Mouse (Mus musculus) midbrain, embryonic 11.5 days (tissue): ENCODE measurements around the gene Nepro. TPM values are rescaled to one million over a fixed set of nuclear protein-coding genes. Genes with fewer than 3 reads are reported as not detected.

Source experiments
- ATAC-seq: fragments of 200-750 bp; cut with Nextera tagmentation; 2 replicates; pipeline ENCODE4 v1.8.0; 2017; ENCODE audit warnings: moderate TSS enrichment, moderate library complexity; ENCODE audit not compliant: low FRiP score
- DNase-seq: peaks from one replicate; pipeline ENCODE4 v3.0.0; 2015; ENCODE audit warnings: low spot score; ENCODE audit errors: missing footprints
- H3K27ac ChIP-seq: fragments of 300-500 bp; sonication (generic); 2 replicates; pipeline ENCODE4 v1.5.1; 2014; ENCODE audit warnings: low read depth, low read length
- H3K27me3 ChIP-seq: fragments of 300-500 bp; sonication (generic); 2 replicates; pipeline ENCODE4 v1.6.1; 2014; ENCODE audit warnings: mild to moderate bottlenecking, low read length, moderate library complexity, mixed read lengths; ENCODE audit not compliant: control insufficient read depth, insufficient read depth
- H3K36me3 ChIP-seq: fragments of 300-500 bp; sonication (generic); 2 replicates; pipeline ENCODE4 v1.6.1; 2014; ENCODE audit warnings: mild to moderate bottlenecking, low read length, moderate library complexity, mixed read lengths; ENCODE audit not compliant: control insufficient read depth, insufficient read depth
- H3K4me1 ChIP-seq: fragments of 300-500 bp; sonication (generic); 2 replicates; pipeline ENCODE4 v1.6.1; 2014; ENCODE audit warnings: low read length; ENCODE audit not compliant: control insufficient read depth, insufficient read depth
- H3K4me2 ChIP-seq: fragments of 300-500 bp; sonication (generic); 2 replicates; pipeline ENCODE4 v1.6.1; 2014; ENCODE audit warnings: mild to moderate bottlenecking, moderate library complexity
- H3K4me3 ChIP-seq: fragments of 300-500 bp; sonication (generic); 2 replicates; pipeline ENCODE4 v1.5.1; 2014; ENCODE audit warnings: low read depth, low read length
- H3K9ac ChIP-seq: fragments of 300-500 bp; sonication (generic); 2 replicates; pipeline ENCODE4 v1.6.1; 2014; ENCODE audit warnings: low read length
- H3K9me3 ChIP-seq: fragments of 300-500 bp; sonication (generic); 2 replicates; pipeline ENCODE4 v1.6.1; 2016; ENCODE audit warnings: low read length; ENCODE audit not compliant: control insufficient read depth
- WGBS: fragments of 180-500 bp; shearing (Covaris S2); extraction: QIAGEN DNeasy Blood & Tissue Kit; methylation state at CpG from one replicate; pipeline ENCODE4 v1.1.7; 2014; 5-methylcytosine and 5-hydroxymethylcytosine counted together
- polyA plus RNA-seq: library from polyadenylated mRNA; unstranded; fragments of >200 nt; fragmentation: Nextera tagmentation; extraction: Ambion mirVana; gene quantifications from 2 replicates; pipeline ENCODE4 v1.2.1, GENCODE M21; 2014

The Nepro gene
- polyA plus RNA-seq, 1 experiment from 2014 or later, result 10.5 TPM

- H3K4me3 ChIP-seq, result no peak overlapping the region
- H3K36me3 ChIP-seq, result no peaks in the 10 kb centered on the region
- H3K4me1 ChIP-seq, result no peaks in the 10 kb centered on the region
- H3K27me3 ChIP-seq, result no peaks in the 10 kb centered on the region
- DNase-seq, result peak; percentile 89
- WGBS, result 54% methylated on average over 2 of the region's 2 CpGs
- H3K9ac ChIP-seq, result no peak overlapping the region
- no peak overlapping the region for H3K4me2 ChIP-seq
- H3K27ac ChIP-seq, result no peak overlapping the region
- H3K9me3 ChIP-seq, result no peaks in the 10 kb centered on the region
- no peak for ATAC-seq
These were observed 43.9 kb downstream of the Nepro start for GRCm38 (mm10) chr16:44767967-44768366.

- Histone ChIP-seq H3K27ac (no peak overlapping the region), H3K9ac (no peak overlapping the region), H3K36me3 (no peaks in the 10 kb centered on the region), H3K4me1 (no peaks in the 10 kb centered on the region), H3K9me3 (no peaks in the 10 kb centered on the region), H3K4me3 (no peak overlapping the region), H3K4me2 (no peak overlapping the region), H3K27me3 (no peaks in the 10 kb centered on the region)
- 76% methylated on average over 6 of the region's 6 CpGs for WGBS
- ATAC-seq (no peak), DNase-seq (no peak)
These were observed 48.5 kb downstream of the Nepro start for GRCm38 (mm10) chr16:44772577-44772976.

GRCm38 (mm10) chr16:44773673-44774072 is 49.6 kb downstream of the Nepro start:
- DNase-seq (no peak), ATAC-seq (no peak)
- Histone ChIP-seq H3K9ac (no peak overlapping the region), H3K27ac (no peak overlapping the region), H3K4me2 (no peak overlapping the region), H3K9me3 (no peaks in the 10 kb centered on the region), H3K4me1 (no peaks in the 10 kb centered on the region), H3K27me3 (no peaks in the 10 kb centered on the region), H3K4me3 (no peak overlapping the region), H3K36me3 (no peaks in the 10 kb centered on the region)
- 91% methylated on average over 3 of the region's 3 CpGs for whole genome bisulfite sequencing

GRCm38 (mm10) chr16:44774201-44774600 is 50.1 kb downstream of the Nepro start:
- DNase-seq (no peak), ATAC-seq (no peak)
- Histone ChIP-seq H3K4me2 (no peak overlapping the region), H3K9me3 (no peaks in the 10 kb centered on the region), H3K9ac (no peak overlapping the region), H3K27me3 (no peaks in the 10 kb centered on the region), H3K27ac (no peak overlapping the region), H3K4me1 (no peaks in the 10 kb centered on the region), H3K4me3 (no peak overlapping the region), H3K36me3 (no peaks in the 10 kb centered on the region)
- WGBS, result 92% methylated on average over 6 of the region's 6 CpGs

GRCm38 (mm10) chr16:44778538-44779147 is 54.5 kb downstream of the Nepro start:
- Histone ChIP-seq H3K4me1 (no peaks in the 10 kb centered on the region), H3K36me3 (no peaks in the 10 kb centered on the region), H3K4me3 (no peak overlapping the region), H3K4me2 (no peak overlapping the region), H3K27me3 (no peaks in the 10 kb centered on the region), H3K9me3 (no peaks in the 10 kb centered on the region), H3K27ac (no peak overlapping the region), H3K9ac (no peak overlapping the region)
- DNase-seq (no peak), ATAC-seq (no peak)
- WGBS, result 87% methylated on average over 17 of the region's 17 CpGs

- DNase-seq (no peak), ATAC-seq (no peak)
- Histone ChIP-seq H3K4me2 (no peak overlapping the region), H3K36me3 (no peaks in the 10 kb centered on the region), H3K27ac (no peak overlapping the region), H3K4me3 (no peak overlapping the region), H3K27me3 (no peaks in the 10 kb centered on the region), H3K9ac (no peak overlapping the region), H3K4me1 (no peaks in the 10 kb centered on the region), H3K9me3 (no peaks in the 10 kb centered on the region)
- 89% methylated on average over 5 of the region's 5 CpGs for WGBS
These were observed 55.4 kb downstream of the Nepro start for GRCm38 (mm10) chr16:44779494-44779893.

GRCm38 (mm10) chr16:44780751-44781150 is 56.6 kb downstream of the Nepro start:
- 66% methylated on average over 4 of the region's 4 CpGs for WGBS
- ATAC-seq, result no peak
- Histone ChIP-seq H3K27ac (no peak overlapping the region), H3K9ac (no peak overlapping the region), H3K27me3 (no peaks in the 10 kb centered on the region), H3K9me3 (no peaks in the 10 kb centered on the region), H3K4me3 (no peak overlapping the region), H3K36me3 (no peaks in the 10 kb centered on the region), H3K4me1 (no peaks in the 10 kb centered on the region), H3K4me2 (no peak overlapping the region)
- no peak for DNase-seq

Other genes starting within 250 kb of the Nepro start
- 37.8 and 44.7 TPM in 2 replicates for gene Boc, start 165.4 kb upstream of the Nepro start, polyA plus RNA-seq
- 37.8 and 39.8 TPM in 2 replicates for gene Gtpbp8, start 22.1 kb downstream of the Nepro start, polyA plus RNA-seq
- 1.2 and 1.4 TPM in 2 replicates for gene Cd200r1, start 41.4 kb downstream of the Nepro start, polyA plus RNA-seq
- 0.07 and 0.10 TPM in 2 replicates for gene Cd200r4, start 87.4 kb downstream of the Nepro start, polyA plus RNA-seq
- gene Cd200r2, start 142.8 kb downstream of the Nepro start, polyA plus RNA-seq, result not detected in 2 replicates
- gene Cd200r3, start 219.4 kb downstream of the Nepro start, polyA plus RNA-seq, result not detected in 2 replicates